Mouse (Mus musculus) cortical plate, adult 2 months (tissue): ENCODE results near the gene Olfr545. TPM values are rescaled to one million over a fixed set of nuclear protein-coding genes. Genes with fewer than 3 reads are reported as not detected.

Source experiments
- H3K27ac ChIP-seq: fragments of 200-500 bp; 2 replicates; pipeline ENCODE4 v1.5.1; 2012; ENCODE audit warnings: low read length, control low read depth, inconsistent platforms; ENCODE audit not compliant: insufficient read depth
- H3K4me1 ChIP-seq: fragments of 200-500 bp; 2 replicates; pipeline ENCODE4 v1.6.1; 2011; ENCODE audit warnings: low read length; ENCODE audit not compliant: control insufficient read depth, insufficient read depth
- H3K4me3 ChIP-seq: fragments of 200-500 bp; 2 replicates; pipeline ENCODE4 v1.5.1; 2011; ENCODE audit warnings: mild to moderate bottlenecking, low read length, control low read depth; ENCODE audit not compliant: insufficient read depth
- CTCF ChIP-seq: fragments of 200-500 bp; IDR thresholded peaks from 2 replicates; pipeline ENCODE4 v1.5.1; 2011; ENCODE audit warnings: mild to moderate bottlenecking, control low read depth, low read length; ENCODE audit not compliant: insufficient read depth; ENCODE audit errors: extremely low read depth
- POLR2A ChIP-seq: fragments of 200-500 bp; IDR thresholded peaks from 2 replicates; pipeline ENCODE4 v1.6.1; 2011; ENCODE audit warnings: mild to moderate bottlenecking, low read length, control low read depth; ENCODE audit not compliant: insufficient read depth; ENCODE audit errors: extremely low read depth
- polyA plus RNA-seq: library from polyadenylated mRNA; depleted of rRNA; stranded (reverse); fragments of >200 nt; gene quantifications from 2 replicates; pipeline ENCODE4 v1.2.3, GENCODE M21; 2012; rRNA removed

The Olfr545 gene
- not detected in 2 replicates for polyA plus RNA-seq

GRCm38 (mm10) chr7:102499473-102499872, at the start of gene Olfr545:
Gene Olfr545 (minus strand): TSS chr7:102499573.
- TF ChIP-seq POLR2A = no peak
- TF ChIP-seq CTCF = no peak
- H3K4me3 ChIP-seq = no peak within 1 kb of the TSS
- H3K27ac ChIP-seq = no peak within 1 kb of the TSS
- H3K4me1 ChIP-seq = no peaks in the 10 kb centered on the region

- H3K27ac ChIP-seq = no peak overlapping the region
- H3K4me1 ChIP-seq = no peaks in the 10 kb centered on the region
- H3K4me3 ChIP-seq = no peak overlapping the region
- TF ChIP-seq POLR2A (no peak), CTCF (no peak)
Measured at GRCm38 (mm10) chr7:102541251-102541650, 41.9 kb upstream of the Olfr545 start.

- H3K4me1 ChIP-seq = no peaks in the 10 kb centered on the region
- TF ChIP-seq CTCF (no peak), POLR2A (no peak)
- no peak within 1 kb of the TSS for H3K27ac ChIP-seq
- H3K4me3 ChIP-seq = no peak within 1 kb of the TSS
Measured at GRCm38 (mm10) chr7:102540596-102540995, 41.2 kb upstream of the Olfr545 start, which contains the start of gene Olfr548-ps1. Gene Olfr548-ps1 (plus strand): TSS chr7:102540896.

GRCm38 (mm10) chr7:102534449-102534848, 35.1 kb upstream of the Olfr545 start, which contains the start of gene Olfr547:
Gene Olfr547 (plus strand): TSS chr7:102534749.
- Histone ChIP-seq H3K27ac (no peak within 1 kb of the TSS), H3K4me3 (no peak within 1 kb of the TSS), H3K4me1 (no peaks in the 10 kb centered on the region)
- no peak for TF ChIP-seq CTCF
- no peak for TF ChIP-seq POLR2A

- no peak overlapping the region for H3K4me3 ChIP-seq
- TF ChIP-seq POLR2A = no peak
- TF ChIP-seq CTCF = no peak
- no peaks in the 10 kb centered on the region for H3K4me1 ChIP-seq
- H3K27ac ChIP-seq = no peak overlapping the region
Measured at GRCm38 (mm10) chr7:102529052-102529451, 29.7 kb upstream of the Olfr545 start.

GRCm38 (mm10) chr7:102517051-102517335, 17.6 kb upstream of the Olfr545 start:
- TF ChIP-seq POLR2A (no peak), CTCF (no peak)
- H3K4me1 ChIP-seq = no peaks in the 10 kb centered on the region
- no peak overlapping the region for H3K4me3 ChIP-seq
- no peak overlapping the region for H3K27ac ChIP-seq

- H3K27ac ChIP-seq = no peak overlapping the region
- no peak for TF ChIP-seq POLR2A
- no peak for TF ChIP-seq CTCF
- no peaks in the 10 kb centered on the region for H3K4me1 ChIP-seq
- no peak overlapping the region for H3K4me3 ChIP-seq
Measured at GRCm38 (mm10) chr7:102516261-102517050, 17.1 kb upstream of the Olfr545 start.

- H3K4me3 ChIP-seq = no peak overlapping the region
- TF ChIP-seq CTCF = no peak
- TF ChIP-seq POLR2A = no peak
- H3K27ac ChIP-seq = no peak overlapping the region
- H3K4me1 ChIP-seq = no peaks in the 10 kb centered on the region
Measured at GRCm38 (mm10) chr7:102514144-102514543, 14.8 kb upstream of the Olfr545 start.

- H3K27ac ChIP-seq = no peak overlapping the region
- H3K4me1 ChIP-seq = no peaks in the 10 kb centered on the region
- peak overlapping the region; percentile 24; the same call in 1 of the 2 replicates for H3K4me3 ChIP-seq
- TF ChIP-seq POLR2A (no peak), CTCF (peak; percentile 52)
Measured at GRCm38 (mm10) chr7:102512814-102513435, 13.6 kb upstream of the Olfr545 start.

- no peaks in the 10 kb centered on the region for H3K4me1 ChIP-seq
- TF ChIP-seq CTCF = no peak
- no peak for TF ChIP-seq POLR2A
- H3K27ac ChIP-seq = no peak overlapping the region
- no peak overlapping the region for H3K4me3 ChIP-seq
Measured at GRCm38 (mm10) chr7:102511927-102512326, 12.6 kb upstream of the Olfr545 start.
